Mouse (Mus musculus): ENCODE data around the gene Col25a1.

GRCm38 (mm10) chr3:130273949-130274348 is 142.6 kb downstream of the Col25a1 start:
- TF ChIP-seq CTCF (IDR thresholded peaks at IDR 0.05; ENCODE audit: borderline replicate concordance, extremely low read depth, insufficient read depth, insufficient read length) (no peak), POLR2A (IDR thresholded peaks at IDR 0.05; ENCODE audit: borderline replicate concordance, extremely low read depth, insufficient read depth, insufficient read length, poor library complexity, severe bottlenecking) (no peak)
